Comparison of ENCODE assay signal across 8 mouse cellular contexts in genomic region chr17:49429471-49430129, GRCm38 (mm10). TPM values are rescaled to one million over a fixed set of nuclear protein-coding genes. Genes with fewer than 3 reads are reported as not detected.
DNase-seq lines count a peak whose midpoint lies in the region; ATAC-seq and TF ChIP-seq lines count a peak whose summit lies in the region.

No protein-coding gene starts in this region.

- H3K9ac ChIP-seq in kidney, embryonic 15.5 days: 0 out of 2 replicates have a peak overlapping the region, but pooled peaks have one; percentile 82
- no peak overlapping the region for H3K9ac ChIP-seq in embryonic facial prominence, embryonic 11.5 days (replicated peaks; ENCODE audit: low read length)

- H3K9me3 ChIP-seq in kidney, embryonic 15.5 days (replicated peaks): no peaks in the 10 kb centered on the region
- H3K9me3 ChIP-seq in E14TG2a.4 (ENCODE audit: low read length): no peaks in the 10 kb centered on the region
- H3K9me3 ChIP-seq in embryonic facial prominence, embryonic 11.5 days (replicated peaks; ENCODE audit: control insufficient read depth, low read length): no peaks in the 10 kb centered on the region
- H3K9me3 ChIP-seq in limb, embryonic 10.5 days (replicated peaks): no peaks in the 10 kb centered on the region

- no peak for ATAC-seq in kidney, embryonic 15.5 days (replicated peaks; ENCODE audit: low FRiP score)
- ATAC-seq in embryonic facial prominence, embryonic 11.5 days (replicated peaks; ENCODE audit: insufficient number of reproducible peaks, low FRiP score, low TSS enrichment, low read depth): no peak
- no peak for ATAC-seq in frontal cortex, adult (ENCODE audit: low TSS enrichment)

- H3K4me2 ChIP-seq in kidney, embryonic 15.5 days: peak overlapping the region; percentile 71
- no peak overlapping the region; the same call in 1 of the 2 replicates for H3K4me2 ChIP-seq in embryonic facial prominence, embryonic 11.5 days (ENCODE audit: low read depth, low read length)

- DNase-seq in kidney, postnatal 25 days: no peak
- DNase-seq in embryonic facial prominence, embryonic 11.5 days (ENCODE audit: low spot score): no peak
- no peak for DNase-seq in limb, embryonic 10.5 days (ENCODE audit: low spot score)
- no peak for DNase-seq in embryo, embryonic 10.5 days (ENCODE audit: low spot score)
- no peak for DNase-seq in retina, embryonic 14.5 days (ENCODE audit: low spot score)

- H3K4me3 ChIP-seq in kidney, embryonic 15.5 days (replicated peaks): peak overlapping the region; percentile 63
- peak overlapping the region; percentile 85; the same call in 1 of the 2 replicates for H3K4me3 ChIP-seq in E14TG2a.4 (replicated peaks; ENCODE audit: low read length)
- H3K4me3 ChIP-seq in embryonic facial prominence, embryonic 11.5 days (ENCODE audit: low read depth, low read length): peak overlapping the region; percentile 62; the same call in 1 of the 2 replicates
- H3K4me3 ChIP-seq in limb, embryonic 10.5 days: peak overlapping the region; percentile 66

- no peaks in the 10 kb centered on the region for H3K27me3 ChIP-seq in kidney, embryonic 15.5 days
- H3K27me3 ChIP-seq in E14TG2a.4 (ENCODE audit: insufficient read depth, low read length): no peaks in the 10 kb centered on the region
- no peaks in the 10 kb centered on the region for H3K27me3 ChIP-seq in embryonic facial prominence, embryonic 11.5 days (ENCODE audit: control insufficient read depth, insufficient read depth, low read length)
- no peaks in the 10 kb centered on the region for H3K27me3 ChIP-seq in limb, embryonic 10.5 days (ENCODE audit: low read depth, poor library complexity, severe bottlenecking)

- H3K36me3 ChIP-seq in kidney, embryonic 15.5 days: peaks cover 16% of the 10 kb centered on the region
- H3K36me3 ChIP-seq in E14TG2a.4 (ENCODE audit: insufficient read depth, low read length): peaks cover 15% of the 10 kb centered on the region
- no peaks in the 10 kb centered on the region for H3K36me3 ChIP-seq in embryonic facial prominence, embryonic 11.5 days (replicated peaks; ENCODE audit: control insufficient read depth, insufficient read depth, low read depth, low read length)
- H3K36me3 ChIP-seq in limb, embryonic 10.5 days: peaks cover 18% of the 10 kb centered on the region

- 78% methylated on average over 6 of the region's 6 CpGs for WGBS in kidney, embryonic 15.5 days
- 92% methylated on average over 6 of the region's 6 CpGs for WGBS in embryonic facial prominence, embryonic 11.5 days
- WGBS in limb, embryonic 10.5 days: 89% methylated on average over 6 of the region's 6 CpGs

- H3K27ac ChIP-seq in kidney, embryonic 15.5 days: no peak overlapping the region
- no peak overlapping the region for H3K27ac ChIP-seq in embryonic facial prominence, embryonic 11.5 days (replicated peaks; ENCODE audit: low read depth, low read length)
- 0 out of 2 replicates have a peak overlapping the region, but pooled peaks have one; percentile 19 for H3K27ac ChIP-seq in limb, embryonic 10.5 days

- peaks cover 45% of the 10 kb centered on the region for H3K4me1 ChIP-seq in kidney, embryonic 15.5 days
- peaks cover 51% of the 10 kb centered on the region for H3K4me1 ChIP-seq in E14TG2a.4 (replicated peaks; ENCODE audit: low read depth, low read length)
- peaks cover 6% of the 10 kb centered on the region; the same call in 1 of the 2 replicates for H3K4me1 ChIP-seq in embryonic facial prominence, embryonic 11.5 days (ENCODE audit: control insufficient read depth, insufficient read depth, low read length)
- H3K4me1 ChIP-seq in limb, embryonic 10.5 days: peaks cover 28% of the 10 kb centered on the region

- TF ChIP-seq CTCF in E14TG2a.4 (conservative IDR thresholded peaks at IDR 0.05; ENCODE audit: low read length): no peak

RNA-seq across cellular contexts. Expression of gene Mocs1, which starts 1.4 kb away (rescaled TPM):
- polyA plus RNA-seq in kidney, embryonic 15.5 days (2015; fragmentation: Nextera tagmentation; extraction: Ambion mirVana): 8.4 and 8.9 TPM in 2 replicates
- 6.0 and 6.1 TPM in 2 replicates for polyA plus RNA-seq in embryonic facial prominence, embryonic 11.5 days (2014; fragmentation: Nextera tagmentation; extraction: Ambion mirVana)
- polyA plus RNA-seq in limb, embryonic 10.5 days (2016; fragmentation: Nextera tagmentation; extraction: Ambion mirVana): 9.1 and 9.2 TPM in 2 replicates
